Mouse (Mus musculus) hindbrain, embryonic 16.5 days (tissue): ENCODE results near the gene Scgb1a1. TPM values are rescaled to one million over a fixed set of nuclear protein-coding genes. Genes with fewer than 3 reads are reported as not detected.

Experiments used
- ATAC-seq: fragments of 200-750 bp; cut with Nextera tagmentation; 2 replicates; pipeline ENCODE4 v1.8.0; 2017; ENCODE audit warnings: moderate TSS enrichment, moderate library complexity
- H3K27ac ChIP-seq: fragments of 300-500 bp; sonication (generic); 2 replicates; pipeline ENCODE4 v1.5.1; 2014; ENCODE audit warnings: low read depth, mild to moderate bottlenecking, control low read depth, low read length, moderate library complexity
- H3K27me3 ChIP-seq: fragments of 300-500 bp; sonication (generic); replicated peaks from 2 replicates; pipeline ENCODE4 v1.6.1; 2014; ENCODE audit warnings: low read length; ENCODE audit not compliant: control insufficient read depth, insufficient read depth
- H3K36me3 ChIP-seq: fragments of 300-500 bp; sonication (generic); 2 replicates; pipeline ENCODE4 v1.6.1; 2014; ENCODE audit warnings: mild to moderate bottlenecking, low read length, moderate library complexity, mixed read lengths; ENCODE audit not compliant: control insufficient read depth, insufficient read depth
- H3K4me1 ChIP-seq: fragments of 300-500 bp; sonication (generic); 2 replicates; pipeline ENCODE4 v1.6.1; 2014; ENCODE audit warnings: low read depth, low read length; ENCODE audit not compliant: control insufficient read depth, insufficient read depth
- H3K4me2 ChIP-seq: fragments of 300-500 bp; sonication (generic); 2 replicates; pipeline ENCODE4 v1.6.1; 2014; ENCODE audit warnings: mild to moderate bottlenecking, low read length, control low read depth, moderate library complexity
- H3K4me3 ChIP-seq: fragments of 300-500 bp; sonication (generic); 2 replicates; pipeline ENCODE4 v1.5.1; 2014; ENCODE audit warnings: mild to moderate bottlenecking, low read length, control low read depth, moderate library complexity
- H3K9ac ChIP-seq: fragments of 300-500 bp; sonication (generic); 2 replicates; pipeline ENCODE4 v1.6.1; 2014; ENCODE audit warnings: low read depth, mild to moderate bottlenecking, control low read depth, low read length, moderate library complexity
- H3K9me3 ChIP-seq: fragments of 300-500 bp; sonication (generic); 2 replicates; pipeline ENCODE4 v1.6.1; 2014; ENCODE audit warnings: mild to moderate bottlenecking, low read length, moderate library complexity; ENCODE audit not compliant: control insufficient read depth
- WGBS: fragments of 180-500 bp; shearing (Covaris S2); extraction: QIAGEN DNeasy Blood & Tissue Kit; methylation state at CpG from one replicate; pipeline ENCODE4 v1.1.7; 2014; 5-methylcytosine and 5-hydroxymethylcytosine counted together
- polyA plus RNA-seq: library from polyadenylated mRNA; unstranded; fragments of >200 nt; fragmentation: Nextera tagmentation; extraction: Ambion mirVana; gene quantifications from 2 replicates; pipeline ENCODE4 v1.2.1, GENCODE M21; 2015

Gene Scgb1a1
- polyA plus RNA-seq, 1 experiment from 2014 or later: not detected

GRCm38 (mm10) chr19:9105101-9105685, 17.4 kb upstream of the Scgb1a1 start:
- Histone ChIP-seq H3K27ac (no peak overlapping the region), H3K9me3 (no peaks in the 10 kb centered on the region), H3K9ac (no peak overlapping the region), H3K27me3 (no peaks in the 10 kb centered on the region), H3K4me1 (no peaks in the 10 kb centered on the region), H3K4me3 (no peak overlapping the region), H3K4me2 (no peak overlapping the region), H3K36me3 (no peaks in the 10 kb centered on the region)
- ATAC-seq: no peak
- 75% methylated on average over 3 of the region's 3 CpGs for WGBS

DNA sequence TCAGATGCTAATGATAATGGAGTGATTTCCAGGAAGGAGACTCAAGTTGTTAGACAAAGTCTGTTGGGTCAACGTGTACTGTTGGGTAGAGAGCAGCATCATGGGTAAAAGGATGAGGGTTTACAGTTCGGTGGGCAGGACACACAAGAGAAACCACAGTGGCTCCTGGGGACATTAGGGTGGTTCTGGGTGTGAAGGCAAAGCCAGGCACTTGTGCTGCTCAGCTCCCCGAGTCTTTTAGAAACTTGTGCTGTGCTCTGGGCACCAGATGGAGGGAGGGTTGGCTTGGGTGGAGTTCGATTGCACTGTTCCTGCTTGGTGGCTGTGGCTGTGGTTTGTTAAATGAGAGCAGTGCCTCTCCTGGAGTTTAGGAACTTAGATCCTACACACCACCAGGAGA, 16.2 kb upstream of the Scgb1a1 start:
- no peaks in the 10 kb centered on the region for H3K27me3 ChIP-seq
- 78% methylated on average over 4 of the region's 4 CpGs for WGBS
- no peak for ATAC-seq

GRCm38 (mm10) chr19:9101062-9101457, 13.3 kb upstream of the Scgb1a1 start:
- no peak overlapping the region for H3K4me2 ChIP-seq
- no peak for ATAC-seq
- no peaks in the 10 kb centered on the region for H3K9me3 ChIP-seq
- 81% methylated on average over 2 of the region's 2 CpGs for WGBS
- no peak overlapping the region for H3K27ac ChIP-seq
- no peaks in the 10 kb centered on the region for H3K27me3 ChIP-seq
- no peaks in the 10 kb centered on the region for H3K36me3 ChIP-seq
- H3K4me3 ChIP-seq: no peak overlapping the region
- no peaks in the 10 kb centered on the region for H3K4me1 ChIP-seq
- no peak overlapping the region for H3K9ac ChIP-seq

More for the DNA sequence above, 16.2 kb upstream of the Scgb1a1 start:
- no peak overlapping the region for H3K4me2 ChIP-seq
- H3K4me3 ChIP-seq: no peak overlapping the region
- H3K36me3 ChIP-seq: no peaks in the 10 kb centered on the region
- no peak overlapping the region for H3K27ac ChIP-seq
- H3K9me3 ChIP-seq: no peaks in the 10 kb centered on the region
- no peaks in the 10 kb centered on the region for H3K4me1 ChIP-seq
- H3K9ac ChIP-seq: no peak overlapping the region

DNA sequence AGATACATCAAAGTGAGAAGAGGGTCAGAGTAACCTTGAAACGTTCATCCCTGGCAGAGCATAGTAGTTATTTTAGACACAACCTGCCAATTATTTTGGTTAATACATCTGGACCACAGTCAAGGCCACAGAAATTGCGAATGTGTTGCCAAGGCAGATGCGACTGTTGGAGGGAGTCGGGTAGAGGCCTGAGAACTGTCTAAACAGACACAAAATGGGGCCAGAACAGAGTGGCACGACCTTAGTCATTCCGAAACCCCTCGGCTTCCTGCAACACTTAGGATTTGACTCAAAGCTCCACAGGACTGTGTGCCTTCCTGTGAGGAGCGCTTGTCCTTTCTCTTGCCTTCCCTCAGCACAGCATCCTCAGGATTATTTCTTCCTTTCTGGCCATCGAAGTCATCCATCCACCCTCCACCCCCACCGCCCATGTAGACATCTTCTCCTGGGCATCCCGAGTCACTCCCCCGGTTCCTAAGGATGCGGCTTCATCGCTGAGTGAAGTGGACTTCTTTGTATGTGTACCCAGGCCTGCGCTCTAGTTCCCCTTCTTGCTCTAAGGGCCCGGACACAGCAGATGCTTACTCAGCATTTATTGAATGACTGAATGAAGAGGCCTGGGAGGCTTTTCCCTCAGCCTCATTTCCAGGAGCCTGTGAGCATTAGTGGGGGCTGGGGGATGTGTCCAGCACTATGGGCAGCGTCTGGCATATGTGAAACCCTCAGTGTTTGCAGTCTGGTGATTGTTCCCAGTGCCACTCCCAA, 12.7 kb upstream of the Scgb1a1 start:
- no peaks in the 10 kb centered on the region for H3K9me3 ChIP-seq
- H3K9ac ChIP-seq: no peak overlapping the region
- no peak for ATAC-seq
- no peak overlapping the region for H3K4me3 ChIP-seq
- H3K27me3 ChIP-seq: no peaks in the 10 kb centered on the region
- WGBS: 85% methylated on average over 17 of the region's 17 CpGs
- H3K36me3 ChIP-seq: no peaks in the 10 kb centered on the region
- no peaks in the 10 kb centered on the region for H3K4me1 ChIP-seq
- H3K27ac ChIP-seq: no peak overlapping the region
- H3K4me2 ChIP-seq: no peak overlapping the region

GRCm38 (mm10) chr19:9099751-9100150, 12.0 kb upstream of the Scgb1a1 start:
- H3K9ac ChIP-seq: no peak overlapping the region
- H3K27me3 ChIP-seq: no peaks in the 10 kb centered on the region
- 93% methylated on average over 8 of the region's 8 CpGs for WGBS
- H3K36me3 ChIP-seq: no peaks in the 10 kb centered on the region
- H3K4me2 ChIP-seq: no peak overlapping the region
- no peak for ATAC-seq
- no peak overlapping the region for H3K4me3 ChIP-seq
- H3K9me3 ChIP-seq: no peaks in the 10 kb centered on the region
- H3K4me1 ChIP-seq: no peaks in the 10 kb centered on the region
- H3K27ac ChIP-seq: no peak overlapping the region

GRCm38 (mm10) chr19:9097441-9097840, 9.7 kb upstream of the Scgb1a1 start:
- WGBS: 71% methylated on average over 13 of the region's 13 CpGs
- Histone ChIP-seq H3K9me3 (no peaks in the 10 kb centered on the region), H3K27me3 (no peaks in the 10 kb centered on the region), H3K9ac (no peak overlapping the region), H3K27ac (no peak overlapping the region), H3K36me3 (no peaks in the 10 kb centered on the region), H3K4me2 (no peak overlapping the region), H3K4me1 (no peaks in the 10 kb centered on the region), H3K4me3 (no peak overlapping the region)
- no peak for ATAC-seq

- no peak overlapping the region for H3K27ac ChIP-seq
- WGBS: 81% methylated on average over 5 of the region's 5 CpGs
Measured at GRCm38 (mm10) chr19:9095111-9095510, 7.4 kb upstream of the Scgb1a1 start.

DNA sequence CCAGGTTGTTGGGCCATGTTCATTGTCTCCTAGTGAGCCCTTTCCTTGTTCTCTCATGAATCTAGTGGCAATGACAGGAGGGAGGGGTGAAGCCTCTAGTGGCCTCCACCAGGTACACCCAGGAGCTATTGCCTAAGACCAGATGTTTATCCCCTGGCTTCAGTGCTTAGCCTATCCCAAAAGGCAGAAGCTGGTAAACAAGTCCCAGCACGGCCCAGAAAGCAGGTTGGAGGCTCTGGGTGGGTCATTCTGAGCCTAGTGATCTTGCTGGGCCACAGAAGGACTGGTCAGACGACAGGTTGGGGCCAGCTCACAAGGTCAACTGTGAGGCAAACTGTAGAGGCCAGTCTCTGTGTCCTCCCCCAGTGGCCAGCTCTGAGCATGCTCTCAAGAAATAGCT, 3.0 kb upstream of the Scgb1a1 start:
- Histone ChIP-seq H3K4me1 (no peaks in the 10 kb centered on the region), H3K4me3 (no peak overlapping the region), H3K27ac (no peak overlapping the region), H3K27me3 (no peaks in the 10 kb centered on the region; the same call in 1 of the 2 replicates), H3K4me2 (no peak overlapping the region), H3K36me3 (no peaks in the 10 kb centered on the region), H3K9me3 (no peaks in the 10 kb centered on the region), H3K9ac (no peak overlapping the region)
- WGBS: 62% methylated on average over 2 of the region's 2 CpGs
- ATAC-seq: no peak

More at GRCm38 (mm10) chr19:9095111-9095510, 7.4 kb upstream of the Scgb1a1 start:
- Histone ChIP-seq H3K4me3 (no peak overlapping the region), H3K9me3 (no peaks in the 10 kb centered on the region), H3K36me3 (no peaks in the 10 kb centered on the region), H3K4me2 (no peak overlapping the region), H3K9ac (no peak overlapping the region), H3K4me1 (no peaks in the 10 kb centered on the region), H3K27me3 (no peaks in the 10 kb centered on the region)
- ATAC-seq: no peak

GRCm38 (mm10) chr19:9090191-9090590, 2.4 kb upstream of the Scgb1a1 start:
- Histone ChIP-seq H3K27ac (no peak overlapping the region), H3K4me1 (no peaks in the 10 kb centered on the region), H3K9me3 (no peaks in the 10 kb centered on the region), H3K27me3 (no peaks in the 10 kb centered on the region; the same call in 1 of the 2 replicates), H3K9ac (no peak overlapping the region), H3K4me2 (no peak overlapping the region), H3K36me3 (no peaks in the 10 kb centered on the region), H3K4me3 (no peak overlapping the region)
- no peak for ATAC-seq
- WGBS: 70% methylated on average over 4 of the region's 4 CpGs
